Mouse (Mus musculus) embryonic facial prominence, embryonic 12.5 days (tissue): ENCODE results near the gene Ctnnbl1. TPM values are rescaled to one million over a fixed set of nuclear protein-coding genes. Genes with fewer than 3 reads are reported as not detected.

Experiments used
- ATAC-seq: fragments of 200-750 bp; cut with Nextera tagmentation; 2 replicates; pipeline ENCODE4 v1.8.0; 2017; ENCODE audit not compliant: insufficient number of reproducible peaks, insufficient read depth, low FRiP score, low TSS enrichment
- H3K27ac ChIP-seq: fragments of 300-500 bp; sonication (generic); 2 replicates; pipeline ENCODE4 v1.5.1; 2016; ENCODE audit warnings: mild to moderate bottlenecking
- H3K27me3 ChIP-seq: fragments of 300-500 bp; sonication (generic); 2 replicates; pipeline ENCODE4 v1.6.1; 2016; ENCODE audit warnings: mild to moderate bottlenecking, moderate library complexity
- H3K36me3 ChIP-seq: fragments of 300-500 bp; sonication (generic); 2 replicates; pipeline ENCODE4 v1.6.1; 2016; ENCODE audit warnings: mild to moderate bottlenecking
- H3K4me1 ChIP-seq: fragments of 300-500 bp; sonication (generic); 2 replicates; pipeline ENCODE4 v1.6.1; 2016
- H3K4me2 ChIP-seq: fragments of 300-500 bp; sonication (generic); replicated peaks from 2 replicates; pipeline ENCODE4 v1.6.1; 2016; ENCODE audit warnings: mild to moderate bottlenecking, moderate library complexity
- H3K4me3 ChIP-seq: fragments of 300-500 bp; sonication (generic); 2 replicates; pipeline ENCODE4 v1.5.1; 2016; ENCODE audit warnings: mild to moderate bottlenecking
- H3K9ac ChIP-seq: fragments of 300-500 bp; sonication (generic); 2 replicates; pipeline ENCODE4 v1.6.1; 2016; ENCODE audit warnings: mild to moderate bottlenecking, moderate library complexity
- H3K9me3 ChIP-seq: fragments of 300-500 bp; sonication (generic); 2 replicates; pipeline ENCODE4 v1.6.1; 2016; ENCODE audit warnings: mild to moderate bottlenecking, moderate library complexity
- WGBS: fragments of 180-500 bp; shearing (Covaris S2); methylation state at CpG from one replicate; pipeline ENCODE4 v1.1.7; 2016; 5-methylcytosine and 5-hydroxymethylcytosine counted together
- polyA plus RNA-seq: library from polyadenylated mRNA; unstranded; fragments of >200 nt; fragmentation: Nextera tagmentation; extraction: Ambion mirVana; gene quantifications from 2 replicates; pipeline ENCODE4 v1.2.1, GENCODE M21; 2016

The Ctnnbl1 gene
- polyA plus RNA-seq, 1 experiment from 2014 or later, result 74.0 TPM

- no peak overlapping the region for H3K4me2 ChIP-seq
- no peak overlapping the region for H3K27ac ChIP-seq
- no peak overlapping the region for H3K4me3 ChIP-seq
- no peaks in the 10 kb centered on the region for H3K9me3 ChIP-seq
- H3K4me1 ChIP-seq, result peaks cover 3% of the 10 kb centered on the region; the same call in 1 of the 2 replicates
- H3K36me3 ChIP-seq, result peaks cover 21% of the 10 kb centered on the region
- no peak overlapping the region for H3K9ac ChIP-seq
- ATAC-seq, result no peak
- H3K27me3 ChIP-seq, result no peaks in the 10 kb centered on the region
- WGBS, result 85% methylated on average over 3 of the region's 3 CpGs
Observed at GRCm38 (mm10) chr2:157780956-157781355, 43.8 kb downstream of the Ctnnbl1 start.

GRCm38 (mm10) chr2:157783152-157783551 is 46.0 kb downstream of the Ctnnbl1 start:
- no peak overlapping the region for H3K27ac ChIP-seq
- no peak overlapping the region for H3K9ac ChIP-seq
- 75% methylated on average over 16 of the region's 16 CpGs for WGBS
- H3K9me3 ChIP-seq, result no peaks in the 10 kb centered on the region
- no peaks in the 10 kb centered on the region for H3K27me3 ChIP-seq
- no peak for ATAC-seq
- no peak overlapping the region for H3K4me3 ChIP-seq
- no peak overlapping the region for H3K4me2 ChIP-seq
- peaks cover 3% of the 10 kb centered on the region; the same call in 1 of the 2 replicates for H3K4me1 ChIP-seq
- peaks cover 21% of the 10 kb centered on the region for H3K36me3 ChIP-seq

GRCm38 (mm10) chr2:157784238-157784637 is 47.0 kb downstream of the Ctnnbl1 start:
- no peak for ATAC-seq
- Histone ChIP-seq H3K36me3 (peaks cover 20% of the 10 kb centered on the region), H3K4me1 (peaks cover 3% of the 10 kb centered on the region; the same call in 1 of the 2 replicates)

GRCm38 (mm10) chr2:157784647-157785046 is 47.4 kb downstream of the Ctnnbl1 start:
- Histone ChIP-seq H3K27ac (no peak overlapping the region), H3K27me3 (no peaks in the 10 kb centered on the region), H3K9ac (no peak overlapping the region), H3K36me3 (peaks cover 18% of the 10 kb centered on the region), H3K4me1 (peaks cover 3% of the 10 kb centered on the region; the same call in 1 of the 2 replicates), H3K9me3 (no peaks in the 10 kb centered on the region), H3K4me3 (no peak overlapping the region), H3K4me2 (no peak overlapping the region)
- no peak for ATAC-seq
- WGBS, result 80% methylated on average over 2 of the region's 2 CpGs

More at GRCm38 (mm10) chr2:157784238-157784637, 47.0 kb downstream of the Ctnnbl1 start:
- Histone ChIP-seq H3K4me2 (no peak overlapping the region), H3K27me3 (no peaks in the 10 kb centered on the region), H3K9me3 (no peaks in the 10 kb centered on the region), H3K27ac (no peak overlapping the region), H3K4me3 (no peak overlapping the region), H3K9ac (no peak overlapping the region)
- 76% methylated on average over 6 of the region's 6 CpGs for WGBS

- no peak for ATAC-seq
- H3K4me2 ChIP-seq, result no peak overlapping the region
- no peaks in the 10 kb centered on the region for H3K9me3 ChIP-seq
- H3K27ac ChIP-seq, result no peak overlapping the region
- H3K4me1 ChIP-seq, result peaks cover 14% of the 10 kb centered on the region; the same call in 1 of the 2 replicates
- H3K27me3 ChIP-seq, result no peaks in the 10 kb centered on the region
- 92% methylated on average over 7 of the region's 7 CpGs for WGBS
- H3K36me3 ChIP-seq, result 0 out of 2 replicates have a peak, but pooled peaks cover 9% of the 10 kb centered on the region
- H3K4me3 ChIP-seq, result no peak overlapping the region
- H3K9ac ChIP-seq, result no peak overlapping the region
Observed at GRCm38 (mm10) chr2:157789226-157789625, 52.0 kb downstream of the Ctnnbl1 start.

GRCm38 (mm10) chr2:157790836-157791495 is 53.8 kb downstream of the Ctnnbl1 start:
- no peaks in the 10 kb centered on the region for H3K27me3 ChIP-seq
- no peak for ATAC-seq
- H3K4me1 ChIP-seq, result peaks cover 11% of the 10 kb centered on the region; the same call in 1 of the 2 replicates
- 84% methylated on average over 8 of the region's 8 CpGs for WGBS
- no peak overlapping the region for H3K4me2 ChIP-seq
- no peaks in the 10 kb centered on the region for H3K9me3 ChIP-seq
- H3K27ac ChIP-seq, result no peak overlapping the region
- no peak overlapping the region for H3K9ac ChIP-seq
- 0 out of 2 replicates have a peak, but pooled peaks cover 9% of the 10 kb centered on the region for H3K36me3 ChIP-seq
- no peak overlapping the region for H3K4me3 ChIP-seq

- 0 out of 2 replicates have a peak, but pooled peaks cover 9% of the 10 kb centered on the region for H3K36me3 ChIP-seq
- H3K27ac ChIP-seq, result no peak overlapping the region
- no peak overlapping the region for H3K4me2 ChIP-seq
- no peak overlapping the region for H3K4me3 ChIP-seq
- no peaks in the 10 kb centered on the region for H3K27me3 ChIP-seq
- no peak overlapping the region for H3K9ac ChIP-seq
- WGBS, result 72% methylated on average over 14 of the region's 14 CpGs
- H3K4me1 ChIP-seq, result peaks cover 11% of the 10 kb centered on the region; the same call in 1 of the 2 replicates
- no peaks in the 10 kb centered on the region for H3K9me3 ChIP-seq
- ATAC-seq, result no peak
Observed at GRCm38 (mm10) chr2:157791528-157792162, 54.4 kb downstream of the Ctnnbl1 start.

- no peak overlapping the region for H3K9ac ChIP-seq
- no peaks in the 10 kb centered on the region for H3K27me3 ChIP-seq
- H3K4me1 ChIP-seq, result peaks cover 11% of the 10 kb centered on the region; the same call in 1 of the 2 replicates
- H3K4me3 ChIP-seq, result no peak overlapping the region
- no peak overlapping the region; the same call in 1 of the 2 replicates for H3K27ac ChIP-seq
- no peak for ATAC-seq
- no peak overlapping the region for H3K4me2 ChIP-seq
- H3K9me3 ChIP-seq, result no peaks in the 10 kb centered on the region
- 0 out of 2 replicates have a peak, but pooled peaks cover 9% of the 10 kb centered on the region for H3K36me3 ChIP-seq
- WGBS, result 82% methylated on average over 10 of the region's 10 CpGs
Observed at GRCm38 (mm10) chr2:157792840-157793552, 55.8 kb downstream of the Ctnnbl1 start.

- Histone ChIP-seq H3K9ac (no peak overlapping the region), H3K4me3 (no peak overlapping the region), H3K36me3 (peaks cover 8% of the 10 kb centered on the region; the same call in 1 of the 2 replicates), H3K9me3 (no peaks in the 10 kb centered on the region), H3K27ac (no peak overlapping the region; the same call in 1 of the 2 replicates), H3K4me1 (peaks cover 11% of the 10 kb centered on the region; the same call in 1 of the 2 replicates), H3K4me2 (no peak overlapping the region), H3K27me3 (no peaks in the 10 kb centered on the region)
- ATAC-seq, result no peak
- 62% methylated on average over 8 of the region's 8 CpGs for WGBS
Observed at GRCm38 (mm10) chr2:157793851-157794332, 56.7 kb downstream of the Ctnnbl1 start.

GRCm38 (mm10) chr2:157795627-157796423 is 58.6 kb downstream of the Ctnnbl1 start:
- no peak for ATAC-seq
- H3K27me3 ChIP-seq, result no peaks in the 10 kb centered on the region
- peaks cover 3% of the 10 kb centered on the region; the same call in 1 of the 2 replicates for H3K36me3 ChIP-seq
- no peaks in the 10 kb centered on the region for H3K9me3 ChIP-seq
- peaks cover 19% of the 10 kb centered on the region for H3K4me1 ChIP-seq
- no peak overlapping the region for H3K4me3 ChIP-seq
- 100% methylated on average over 1 of the region's 1 CpGs for WGBS
- H3K4me2 ChIP-seq, result no peak overlapping the region
- no peak overlapping the region for H3K9ac ChIP-seq
- H3K27ac ChIP-seq, result no peak overlapping the region

GRCm38 (mm10) chr2:157799533-157799932 is 62.3 kb downstream of the Ctnnbl1 start:
- no peak for ATAC-seq
- WGBS, result 92% methylated on average over 9 of the region's 9 CpGs
- Histone ChIP-seq H3K9me3 (no peaks in the 10 kb centered on the region), H3K27me3 (no peaks in the 10 kb centered on the region), H3K4me3 (no peak overlapping the region), H3K36me3 (no peaks in the 10 kb centered on the region; the same call in 1 of the 2 replicates), H3K4me1 (peaks cover 29% of the 10 kb centered on the region), H3K27ac (no peak overlapping the region), H3K4me2 (no peak overlapping the region), H3K9ac (no peak overlapping the region)
